Mouse (Mus musculus): ENCODE measurements around the gene Lzts3. TPM values are rescaled to one million over a fixed set of nuclear protein-coding genes. Genes with fewer than 3 reads are reported as not detected.

The Lzts3 gene
- polyA plus RNA-seq, 1 experiment from 2014 or later = 3.7 TPM

- Histone ChIP-seq H3K9ac (ENCODE audit: low read depth, low read length) (no peak overlapping the region), H3K9me3 (ENCODE audit: control insufficient read depth, low read length) (no peaks in the 10 kb centered on the region), H3K36me3 (ENCODE audit: control insufficient read depth, insufficient read depth, low read length) (peaks cover 4% of the 10 kb centered on the region; the same call in 1 of the 2 replicates), H3K27me3 (ENCODE audit: control insufficient read depth, insufficient read depth, low read length) (peaks cover 38% of the 10 kb centered on the region), H3K4me3 (ENCODE audit: low read length) (no peak overlapping the region), H3K4me1 (ENCODE audit: control insufficient read depth, insufficient read depth, low read length) (peaks cover 28% of the 10 kb centered on the region), H3K4me2 (replicated peaks; ENCODE audit: low read depth, low read length) (no peak overlapping the region), H3K27ac (ENCODE audit: low read depth, low read length) (no peak overlapping the region)
- WGBS = 83% methylated on average over 1 of the region's 1 CpGs
- ATAC-seq (ENCODE audit: low FRiP score, low TSS enrichment) = no peak
These were observed 10.2 kb downstream of the Lzts3 start for GRCm38 (mm10) chr2:130632416-130632815.

GRCm38 (mm10) chr2:130629839-130630203 is 12.8 kb downstream of the Lzts3 start, which contains the start of the genes Fastkd5 and Ubox5:
Fastkd5 (minus strand) TSS chr2:130630027.
Ubox5 (minus strand) TSS chr2:130630038.
- peak within 1 kb of the TSS; percentile 91 for H3K9ac ChIP-seq (ENCODE audit: low read depth, low read length)
- peaks cover 13% of the 10 kb centered on the region for H3K27me3 ChIP-seq (ENCODE audit: control insufficient read depth, insufficient read depth, low read length)
- H3K36me3 ChIP-seq (ENCODE audit: control insufficient read depth, insufficient read depth, low read length) = peaks cover 25% of the 10 kb centered on the region; the same call in 1 of the 2 replicates
- ATAC-seq (ENCODE audit: low FRiP score, low TSS enrichment) = peak; percentile 88
- peak within 1 kb of the TSS; percentile 51 for H3K4me2 ChIP-seq (replicated peaks; ENCODE audit: low read depth, low read length)
- peak within 1 kb of the TSS; percentile 63 for H3K27ac ChIP-seq (ENCODE audit: low read depth, low read length)
- peak within 1 kb of the TSS; percentile 94 for H3K4me3 ChIP-seq (ENCODE audit: low read length)
- H3K4me1 ChIP-seq (ENCODE audit: control insufficient read depth, insufficient read depth, low read length) = peaks cover 15% of the 10 kb centered on the region
- under 1% methylated on average over 25 of the region's 25 CpGs for WGBS
- H3K9me3 ChIP-seq (ENCODE audit: control insufficient read depth, low read length) = no peaks in the 10 kb centered on the region

GRCm38 (mm10) chr2:130629080-130629838 is 13.3 kb downstream of the Lzts3 start:
- peaks cover 7% of the 10 kb centered on the region for H3K27me3 ChIP-seq (ENCODE audit: control insufficient read depth, insufficient read depth, low read length)
- peak overlapping the region; percentile 51 for H3K4me2 ChIP-seq (replicated peaks; ENCODE audit: low read depth, low read length)
- peak overlapping the region; percentile 63 for H3K27ac ChIP-seq (ENCODE audit: low read depth, low read length)
- H3K9ac ChIP-seq (ENCODE audit: low read depth, low read length) = peak overlapping the region; percentile 91
- H3K4me3 ChIP-seq (ENCODE audit: low read length) = peak overlapping the region; percentile 94
- WGBS = 2% methylated on average over 37 of the region's 37 CpGs
- H3K36me3 ChIP-seq (ENCODE audit: control insufficient read depth, insufficient read depth, low read length) = peaks cover 28% of the 10 kb centered on the region; the same call in 1 of the 2 replicates
- ATAC-seq (ENCODE audit: low FRiP score, low TSS enrichment) = peak; percentile 60
- H3K9me3 ChIP-seq (ENCODE audit: control insufficient read depth, low read length) = no peaks in the 10 kb centered on the region
- peaks cover 9% of the 10 kb centered on the region for H3K4me1 ChIP-seq (ENCODE audit: control insufficient read depth, insufficient read depth, low read length)

GRCm38 (mm10) chr2:130628424-130628823 is 14.2 kb downstream of the Lzts3 start:
- no peaks in the 10 kb centered on the region for H3K9me3 ChIP-seq (ENCODE audit: control insufficient read depth, low read length)
- WGBS = 68% methylated on average over 3 of the region's 3 CpGs
- no peaks in the 10 kb centered on the region; the same call in 1 of the 2 replicates for H3K27me3 ChIP-seq (ENCODE audit: control insufficient read depth, insufficient read depth, low read length)
- H3K9ac ChIP-seq (ENCODE audit: low read depth, low read length) = no peak overlapping the region
- ATAC-seq (ENCODE audit: low FRiP score, low TSS enrichment) = no peak
- H3K4me2 ChIP-seq (replicated peaks; ENCODE audit: low read depth, low read length) = peak overlapping the region; percentile 51
- H3K4me3 ChIP-seq (ENCODE audit: low read length) = peak overlapping the region; percentile 94; the same call in 1 of the 2 replicates
- H3K36me3 ChIP-seq (ENCODE audit: control insufficient read depth, insufficient read depth, low read length) = peaks cover 32% of the 10 kb centered on the region; the same call in 1 of the 2 replicates
- peaks cover 8% of the 10 kb centered on the region; the same call in 1 of the 2 replicates for H3K4me1 ChIP-seq (ENCODE audit: control insufficient read depth, insufficient read depth, low read length)
- H3K27ac ChIP-seq (ENCODE audit: low read depth, low read length) = no peak overlapping the region

- ATAC-seq (ENCODE audit: low FRiP score, low TSS enrichment) = no peak
- no peak overlapping the region for H3K27ac ChIP-seq (ENCODE audit: low read depth, low read length)
- no peak overlapping the region for H3K4me2 ChIP-seq (replicated peaks; ENCODE audit: low read depth, low read length)
- no peak overlapping the region for H3K4me3 ChIP-seq (ENCODE audit: low read length)
- H3K9ac ChIP-seq (ENCODE audit: low read depth, low read length) = no peak overlapping the region
- WGBS = 95% methylated on average over 7 of the region's 7 CpGs
- H3K4me1 ChIP-seq (ENCODE audit: control insufficient read depth, insufficient read depth, low read length) = no peaks in the 10 kb centered on the region
- peaks cover 39% of the 10 kb centered on the region for H3K36me3 ChIP-seq (ENCODE audit: control insufficient read depth, insufficient read depth, low read length)
- no peaks in the 10 kb centered on the region for H3K27me3 ChIP-seq (ENCODE audit: control insufficient read depth, insufficient read depth, low read length)
- H3K9me3 ChIP-seq (ENCODE audit: control insufficient read depth, low read length) = no peaks in the 10 kb centered on the region
These were observed 23.6 kb downstream of the Lzts3 start for GRCm38 (mm10) chr2:130618972-130619371.

GRCm38 (mm10) chr2:130613091-130613490 is 29.5 kb downstream of the Lzts3 start:
- H3K27me3 ChIP-seq (ENCODE audit: control insufficient read depth, insufficient read depth, low read length) = no peaks in the 10 kb centered on the region
- ATAC-seq (ENCODE audit: low FRiP score, low TSS enrichment) = no peak
- 78% methylated on average over 3 of the region's 3 CpGs for WGBS
- no peak overlapping the region for H3K9ac ChIP-seq (ENCODE audit: low read depth, low read length)
- no peak overlapping the region for H3K27ac ChIP-seq (ENCODE audit: low read depth, low read length)
- H3K4me2 ChIP-seq (replicated peaks; ENCODE audit: low read depth, low read length) = no peak overlapping the region
- peaks cover 40% of the 10 kb centered on the region for H3K36me3 ChIP-seq (ENCODE audit: control insufficient read depth, insufficient read depth, low read length)
- no peaks in the 10 kb centered on the region for H3K9me3 ChIP-seq (ENCODE audit: control insufficient read depth, low read length)
- no peak overlapping the region for H3K4me3 ChIP-seq (ENCODE audit: low read length)
- H3K4me1 ChIP-seq (ENCODE audit: control insufficient read depth, insufficient read depth, low read length) = no peaks in the 10 kb centered on the region

- H3K4me2 ChIP-seq (replicated peaks; ENCODE audit: low read depth, low read length) = no peak overlapping the region
- peaks cover 53% of the 10 kb centered on the region for H3K36me3 ChIP-seq (ENCODE audit: control insufficient read depth, insufficient read depth, low read length)
- no peak for ATAC-seq (ENCODE audit: low FRiP score, low TSS enrichment)
- H3K9ac ChIP-seq (ENCODE audit: low read depth, low read length) = no peak overlapping the region
- no peak overlapping the region for H3K4me3 ChIP-seq (ENCODE audit: low read length)
- no peaks in the 10 kb centered on the region for H3K9me3 ChIP-seq (ENCODE audit: control insufficient read depth, low read length)
- no peaks in the 10 kb centered on the region for H3K27me3 ChIP-seq (ENCODE audit: control insufficient read depth, insufficient read depth, low read length)
- H3K27ac ChIP-seq (ENCODE audit: low read depth, low read length) = no peak overlapping the region
- WGBS = 84% methylated on average over 4 of the region's 4 CpGs
- no peaks in the 10 kb centered on the region for H3K4me1 ChIP-seq (ENCODE audit: control insufficient read depth, insufficient read depth, low read length)
These were observed 40.4 kb downstream of the Lzts3 start for GRCm38 (mm10) chr2:130602195-130602594.

- Histone ChIP-seq H3K9me3 (ENCODE audit: control insufficient read depth, low read length) (no peaks in the 10 kb centered on the region), H3K4me2 (replicated peaks; ENCODE audit: low read depth, low read length) (no peak overlapping the region), H3K36me3 (ENCODE audit: control insufficient read depth, insufficient read depth, low read length) (peaks cover 66% of the 10 kb centered on the region), H3K27ac (ENCODE audit: low read depth, low read length) (no peak overlapping the region), H3K9ac (ENCODE audit: low read depth, low read length) (no peak overlapping the region), H3K27me3 (ENCODE audit: control insufficient read depth, insufficient read depth, low read length) (no peaks in the 10 kb centered on the region), H3K4me3 (ENCODE audit: low read length) (no peak overlapping the region), H3K4me1 (ENCODE audit: control insufficient read depth, insufficient read depth, low read length) (no peaks in the 10 kb centered on the region)
- WGBS = 83% methylated on average over 3 of the region's 3 CpGs
- ATAC-seq (ENCODE audit: low FRiP score, low TSS enrichment) = no peak
These were observed 44.2 kb downstream of the Lzts3 start for GRCm38 (mm10) chr2:130598399-130598798.

- no peak overlapping the region for H3K9ac ChIP-seq (ENCODE audit: low read depth, low read length)
- WGBS = 21% methylated on average over 1 of the region's 1 CpGs
- no peak overlapping the region for H3K4me2 ChIP-seq (replicated peaks; ENCODE audit: low read depth, low read length)
- ATAC-seq (ENCODE audit: low FRiP score, low TSS enrichment) = no peak
- H3K36me3 ChIP-seq (ENCODE audit: control insufficient read depth, insufficient read depth, low read length) = peaks cover 59% of the 10 kb centered on the region
- H3K4me3 ChIP-seq (ENCODE audit: low read length) = no peak overlapping the region
- H3K27me3 ChIP-seq (ENCODE audit: control insufficient read depth, insufficient read depth, low read length) = no peaks in the 10 kb centered on the region
- H3K9me3 ChIP-seq (ENCODE audit: control insufficient read depth, low read length) = no peaks in the 10 kb centered on the region
- no peak overlapping the region for H3K27ac ChIP-seq (ENCODE audit: low read depth, low read length)
- H3K4me1 ChIP-seq (ENCODE audit: control insufficient read depth, insufficient read depth, low read length) = no peaks in the 10 kb centered on the region
These were observed 45.0 kb downstream of the Lzts3 start for GRCm38 (mm10) chr2:130597601-130598010.

Data from kidney, embryonic 14.5 days (tissue).